Mouse (Mus musculus): Measurements from ENCODE around the gene Reps1.

Gene Reps1

GRCm38 (mm10) chr10:18055696-18056390 lies at the start of gene Reps1:
Gene Reps1 (plus strand): TSS chr10:18055861.
- peak; percentile 55 for DNase-seq (ENCODE audit: low read depth)

- DNase-seq (ENCODE audit: low read depth), result no peak
These were observed 48.9 kb upstream of the Reps1 start for GRCm38 (mm10) chr10:18006756-18007155.

GRCm38 (mm10) chr10:18007243-18007642 lies 48.4 kb upstream of the Reps1 start:
- no peak for DNase-seq (ENCODE audit: low read depth)

- no peak for DNase-seq (ENCODE audit: low read depth)
These were observed 47.5 kb upstream of the Reps1 start for GRCm38 (mm10) chr10:18008118-18008517.

- DNase-seq (ENCODE audit: low read depth), result no peak
These were observed 45.9 kb upstream of the Reps1 start for GRCm38 (mm10) chr10:18009744-18010143.

- DNase-seq (ENCODE audit: low read depth), result no peak
These were observed 43.9 kb upstream of the Reps1 start for GRCm38 (mm10) chr10:18011761-18012160.

GRCm38 (mm10) chr10:18020443-18020842 lies 35.2 kb upstream of the Reps1 start:
- DNase-seq (ENCODE audit: low read depth), result no peak

- DNase-seq (ENCODE audit: low read depth), result peak; percentile 27
These were observed 34.8 kb upstream of the Reps1 start for GRCm38 (mm10) chr10:18020846-18021245.

GRCm38 (mm10) chr10:18021576-18022311 lies 33.9 kb upstream of the Reps1 start:
- DNase-seq (ENCODE audit: low read depth), result peak; percentile 35

GRCm38 (mm10) chr10:18022312-18022711 lies 33.3 kb upstream of the Reps1 start:
- DNase-seq (ENCODE audit: low read depth), result peak; percentile 95

- DNase-seq (ENCODE audit: low read depth), result peak; percentile 91
These were observed 32.8 kb upstream of the Reps1 start, which contains the start of gene Abracl for GRCm38 (mm10) chr10:18022741-18023347. Gene Abracl (minus strand): TSS chr10:18023288.

GRCm38 (mm10) chr10:18034408-18034807 lies 21.3 kb upstream of the Reps1 start:
- no peak for DNase-seq (ENCODE audit: low read depth)

- DNase-seq (ENCODE audit: low read depth), result no peak
These were observed 18.8 kb upstream of the Reps1 start for GRCm38 (mm10) chr10:18036849-18037248.

- no peak for DNase-seq (ENCODE audit: low read depth)
These were observed 9.3 kb upstream of the Reps1 start for GRCm38 (mm10) chr10:18046380-18046779.

GRCm38 (mm10) chr10:18047380-18048146 lies 8.1 kb upstream of the Reps1 start:
- DNase-seq (ENCODE audit: low read depth), result peak; percentile 15

- DNase-seq (ENCODE audit: low read depth), result peak; percentile 92
These were observed 509 bp upstream of the Reps1 start for GRCm38 (mm10) chr10:18055009-18055695.

- DNase-seq (ENCODE audit: low read depth), result peak; percentile 29
These were observed 707 bp downstream of the Reps1 start for GRCm38 (mm10) chr10:18056391-18056745.

- no peak for DNase-seq (ENCODE audit: low read depth)
These were observed 3.1 kb downstream of the Reps1 start for GRCm38 (mm10) chr10:18058681-18059338.

- no peak for DNase-seq (ENCODE audit: low read depth)
These were observed 4.1 kb downstream of the Reps1 start for GRCm38 (mm10) chr10:18059807-18060206.

GRCm38 (mm10) chr10:18060778-18061177 lies 5.1 kb downstream of the Reps1 start:
- no peak for DNase-seq (ENCODE audit: low read depth)

GRCm38 (mm10) chr10:18061533-18061932 lies 5.9 kb downstream of the Reps1 start:
- no peak for DNase-seq (ENCODE audit: low read depth)
